ENCODE assay signal across 25 mouse cellular contexts in the genomic region with DNA sequence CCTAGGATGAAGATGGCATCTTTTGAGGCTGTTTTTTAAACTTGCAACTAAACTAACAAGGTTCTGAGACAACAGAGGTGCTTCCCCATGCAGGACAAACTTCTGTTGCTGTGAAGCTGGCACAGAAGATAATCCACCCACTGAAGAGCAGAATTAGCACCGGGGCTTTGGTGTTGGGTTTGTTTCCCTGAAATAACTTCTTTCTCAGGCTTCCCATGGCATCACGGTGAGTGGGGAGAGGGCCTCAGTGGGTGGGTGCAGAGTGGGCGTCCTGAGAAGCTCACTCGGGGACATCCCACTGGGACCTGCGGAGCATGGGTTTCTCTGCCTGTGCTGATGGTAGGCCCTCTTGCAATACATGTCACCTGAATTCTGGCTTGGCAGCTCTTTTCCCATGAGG.
DNase-seq lines count a peak whose midpoint lies in the region; ATAC-seq lines count a peak whose summit lies in the region.
"Had no signal": no experiment of that assay in that cellular context is flagged by ENCODE, and none has a peak within 500 bp of the region (broad histone marks: within the 10 kb centered on the region; RNA-seq: fewer than 3 reads in every experiment).

No protein-coding gene starts in this region.

- no peak overlapping the region for H3K9ac ChIP-seq in forebrain, embryonic 15.5 days (replicated peaks)
- H3K9ac ChIP-seq in hindbrain, embryonic 14.5 days = no peak overlapping the region
- H3K9ac ChIP-seq in hindbrain, embryonic 16.5 days (ENCODE audit: low read depth, low read length) = no peak overlapping the region
- no peak overlapping the region for H3K9ac ChIP-seq in midbrain, embryonic 14.5 days (replicated peaks; ENCODE audit: low read length)
- no peak overlapping the region for H3K9ac ChIP-seq in midbrain, embryonic 15.5 days
- H3K9ac ChIP-seq: liver, embryonic 13.5 days; midbrain, embryonic 12.5 days had no signal

- 0 out of 2 replicates have a peak overlapping the region, but pooled peaks have one; percentile 7 for H3K27ac ChIP-seq in forebrain, embryonic 15.5 days (replicated peaks)
- no peak overlapping the region for H3K27ac ChIP-seq in forebrain, embryonic 10.5 days
- H3K27ac ChIP-seq in hindbrain, embryonic 14.5 days = 0 out of 2 replicates have a peak overlapping the region, but pooled peaks have one; percentile 35
- H3K27ac ChIP-seq in hindbrain, embryonic 16.5 days (ENCODE audit: low read depth, low read length) = no peak overlapping the region
- peak overlapping the region; percentile 20; the same call in 1 of the 2 replicates for H3K27ac ChIP-seq in midbrain, embryonic 14.5 days (replicated peaks; ENCODE audit: low read depth, low read length)
- H3K27ac ChIP-seq in midbrain, embryonic 15.5 days = no peak overlapping the region
- H3K27ac ChIP-seq in embryonic facial prominence, embryonic 10.5 days (replicated peaks) = no peak overlapping the region
- H3K27ac ChIP-seq: heart, adult 2 months; hindbrain, postnatal 0 days; liver, embryonic 13.5 days; midbrain, embryonic 12.5 days had no signal

- H3K27me3 ChIP-seq in forebrain, embryonic 15.5 days = no peaks in the 10 kb centered on the region
- H3K27me3 ChIP-seq in forebrain, embryonic 10.5 days (ENCODE audit: poor library complexity, severe bottlenecking) = no peaks in the 10 kb centered on the region
- H3K27me3 ChIP-seq in hindbrain, embryonic 14.5 days (ENCODE audit: control insufficient read depth, insufficient read depth, low read length) = no peaks in the 10 kb centered on the region
- no peaks in the 10 kb centered on the region for H3K27me3 ChIP-seq in hindbrain, embryonic 16.5 days (replicated peaks; ENCODE audit: control insufficient read depth, insufficient read depth, low read length)
- no peaks in the 10 kb centered on the region for H3K27me3 ChIP-seq in midbrain, embryonic 14.5 days (ENCODE audit: control insufficient read depth, insufficient read depth, low read length)
- no peaks in the 10 kb centered on the region for H3K27me3 ChIP-seq in midbrain, embryonic 15.5 days (replicated peaks)
- no peaks in the 10 kb centered on the region for H3K27me3 ChIP-seq in embryonic facial prominence, embryonic 10.5 days (replicated peaks; ENCODE audit: low read depth, poor library complexity, severe bottlenecking)
- H3K27me3 ChIP-seq: liver, embryonic 13.5 days; midbrain, embryonic 12.5 days had no signal

- no peaks in the 10 kb centered on the region for H3K36me3 ChIP-seq in forebrain, embryonic 15.5 days
- H3K36me3 ChIP-seq in forebrain, embryonic 10.5 days (replicated peaks) = no peaks in the 10 kb centered on the region
- no peaks in the 10 kb centered on the region for H3K36me3 ChIP-seq in hindbrain, embryonic 14.5 days (replicated peaks; ENCODE audit: control insufficient read depth, insufficient read depth)
- H3K36me3 ChIP-seq in hindbrain, embryonic 16.5 days (ENCODE audit: control insufficient read depth, insufficient read depth, low read length) = no peaks in the 10 kb centered on the region
- no peaks in the 10 kb centered on the region for H3K36me3 ChIP-seq in midbrain, embryonic 14.5 days (ENCODE audit: control insufficient read depth, insufficient read depth, low read length)
- H3K36me3 ChIP-seq in midbrain, embryonic 15.5 days (replicated peaks) = no peaks in the 10 kb centered on the region
- no peaks in the 10 kb centered on the region for H3K36me3 ChIP-seq in embryonic facial prominence, embryonic 10.5 days (replicated peaks)
- H3K36me3 ChIP-seq: liver, embryonic 13.5 days; midbrain, embryonic 12.5 days had no signal

- ATAC-seq in forebrain, embryonic 15.5 days (replicated peaks) = no peak
- no peak for ATAC-seq in hindbrain, embryonic 14.5 days (ENCODE audit: low FRiP score)
- ATAC-seq in hindbrain, embryonic 16.5 days = no peak
- ATAC-seq in midbrain, embryonic 14.5 days (ENCODE audit: low FRiP score, low TSS enrichment) = no peak
- no peak for ATAC-seq in midbrain, embryonic 15.5 days (replicated peaks)
- ATAC-seq: forebrain, embryonic 16.5 days; hindbrain, postnatal 0 days; intestine, embryonic 16.5 days had no signal

- H3K4me1 ChIP-seq in forebrain, embryonic 15.5 days = peaks cover 22% of the 10 kb centered on the region
- H3K4me1 ChIP-seq in forebrain, embryonic 10.5 days = peaks cover 15% of the 10 kb centered on the region
- peaks cover 12% of the 10 kb centered on the region; the same call in 1 of the 2 replicates for H3K4me1 ChIP-seq in hindbrain, embryonic 14.5 days (replicated peaks; ENCODE audit: control insufficient read depth, insufficient read depth, low read length)
- peaks cover 9% of the 10 kb centered on the region for H3K4me1 ChIP-seq in hindbrain, embryonic 16.5 days (ENCODE audit: control insufficient read depth, insufficient read depth, low read depth, low read length)
- H3K4me1 ChIP-seq in midbrain, embryonic 14.5 days (ENCODE audit: control insufficient read depth, insufficient read depth, low read length) = peaks cover 30% of the 10 kb centered on the region
- peaks cover 19% of the 10 kb centered on the region for H3K4me1 ChIP-seq in midbrain, embryonic 15.5 days
- H3K4me1 ChIP-seq in embryonic facial prominence, embryonic 10.5 days = peaks cover 6% of the 10 kb centered on the region; the same call in 1 of the 2 replicates
- H3K4me1 ChIP-seq: liver, embryonic 13.5 days had no signal

- H3K9me3 ChIP-seq in forebrain, embryonic 15.5 days = no peaks in the 10 kb centered on the region
- H3K9me3 ChIP-seq in forebrain, embryonic 10.5 days = no peaks in the 10 kb centered on the region
- no peaks in the 10 kb centered on the region for H3K9me3 ChIP-seq in hindbrain, embryonic 14.5 days (ENCODE audit: control insufficient read depth, low read length)
- H3K9me3 ChIP-seq in hindbrain, embryonic 16.5 days (ENCODE audit: control insufficient read depth, low read length) = no peaks in the 10 kb centered on the region
- no peaks in the 10 kb centered on the region for H3K9me3 ChIP-seq in midbrain, embryonic 14.5 days (ENCODE audit: control insufficient read depth, low read length)
- no peaks in the 10 kb centered on the region for H3K9me3 ChIP-seq in midbrain, embryonic 15.5 days
- H3K9me3 ChIP-seq in embryonic facial prominence, embryonic 10.5 days = no peaks in the 10 kb centered on the region
- H3K9me3 ChIP-seq: liver, embryonic 13.5 days; midbrain, embryonic 12.5 days had no signal

- no peak overlapping the region for H3K4me2 ChIP-seq in forebrain, embryonic 15.5 days (replicated peaks)
- no peak overlapping the region for H3K4me2 ChIP-seq in hindbrain, embryonic 14.5 days (replicated peaks)
- H3K4me2 ChIP-seq in hindbrain, embryonic 16.5 days (ENCODE audit: low read length) = no peak overlapping the region
- H3K4me2 ChIP-seq in midbrain, embryonic 14.5 days (ENCODE audit: low read length) = no peak overlapping the region
- no peak overlapping the region for H3K4me2 ChIP-seq in midbrain, embryonic 15.5 days
- H3K4me2 ChIP-seq: liver, embryonic 13.5 days; midbrain, embryonic 12.5 days had no signal

- H3K4me3 ChIP-seq in forebrain, embryonic 15.5 days = no peak overlapping the region
- no peak overlapping the region for H3K4me3 ChIP-seq in forebrain, embryonic 10.5 days
- H3K4me3 ChIP-seq in hindbrain, embryonic 14.5 days (replicated peaks; ENCODE audit: low read length) = no peak overlapping the region
- H3K4me3 ChIP-seq in hindbrain, embryonic 16.5 days (ENCODE audit: low read length) = no peak overlapping the region
- no peak overlapping the region for H3K4me3 ChIP-seq in midbrain, embryonic 14.5 days (replicated peaks; ENCODE audit: low read depth, low read length)
- H3K4me3 ChIP-seq in midbrain, embryonic 15.5 days = no peak overlapping the region
- H3K4me3 ChIP-seq in embryonic facial prominence, embryonic 10.5 days = no peak overlapping the region
- H3K4me3 ChIP-seq: heart, adult 2 months; liver, embryonic 13.5 days; midbrain, embryonic 12.5 days had no signal

- DNase-seq in forebrain, embryonic 10.5 days (ENCODE audit: extremely low spot score, low spot score) = no peak
- no peak for DNase-seq in hindbrain, embryonic 14.5 days (ENCODE audit: low spot score)
- no peak for DNase-seq in midbrain, embryonic 14.5 days
- DNase-seq in right cerebral cortex, postnatal 36 days (ENCODE audit: low spot score in 2 of 2) = peak; percentile 52 to 74
- DNase-seq in embryonic facial prominence, embryonic 10.5 days (ENCODE audit: low spot score) = no peak
- DNase-seq: adrenal gland, postnatal 14 days; cerebellum, adult 8-10 months; cerebellum, postnatal 36 days; embryo, embryonic 11 days; gastrocnemius, postnatal 14 days; heart, adult 2 months; heart, postnatal 36 days; kidney, adult 9 months; kidney, postnatal 14 days; liver, embryonic 13.5 days; lung, adult 2 months; retina, postnatal 1 day; thymus, postnatal 4 days had no signal

- WGBS in forebrain, embryonic 15.5 days = 83% methylated on average over 5 of the region's 5 CpGs
- WGBS in forebrain, embryonic 10.5 days = 90% methylated on average over 5 of the region's 5 CpGs
- WGBS in hindbrain, embryonic 14.5 days = 86% methylated on average over 5 of the region's 5 CpGs
- 83% methylated on average over 5 of the region's 5 CpGs for WGBS in hindbrain, embryonic 16.5 days
- 80% methylated on average over 5 of the region's 5 CpGs for WGBS in midbrain, embryonic 14.5 days
- 76% methylated on average over 5 of the region's 5 CpGs for WGBS in midbrain, embryonic 15.5 days
- WGBS in embryonic facial prominence, embryonic 10.5 days = 84% methylated on average over 5 of the region's 5 CpGs

Comparison
In these comparisons a context has a peak if more than half of its experiments do, and no peak if none do; other contexts are left out.
1. H3K27ac ChIP-seq: peak in forebrain, embryonic 15.5 days (single experiment), hindbrain, embryonic 14.5 days (single experiment) and midbrain, embryonic 14.5 days (single experiment); none in forebrain, embryonic 10.5 days (single experiment), hindbrain, embryonic 16.5 days (single experiment), midbrain, embryonic 15.5 days (single experiment) and embryonic facial prominence, embryonic 10.5 days (single experiment).
2. DNase-seq: peak in right cerebral cortex, postnatal 36 days (2 of 2); none in forebrain, embryonic 10.5 days (single experiment), hindbrain, embryonic 14.5 days (single experiment), midbrain, embryonic 14.5 days (single experiment) and embryonic facial prominence, embryonic 10.5 days (single experiment).